Mouse (Mus musculus) CH12.LX (cell line): ENCODE data around the gene Nup133.

ENCODE experiments used
- CHD2 ChIP-seq: IDR thresholded peaks from 2 replicates; pipeline ENCODE4 v1.6.1; 2011; ENCODE audit warnings: low read length, improper control_type of control experiment
- CTCF ChIP-seq, 2 experiments: IDR thresholded peaks in 1 of 2; conservative IDR thresholded peaks in 1 of 2; 2 replicates each; pipeline ENCODE4 v1.5.1; 2011 to 2012; ENCODE audit warnings: low read depth in 2 of 2, low read length in 2 of 2, improper control_type of control experiment in 1 of 2, inconsistent platforms in 1 of 2, mild to moderate bottlenecking in 1 of 2, moderate library complexity in 1 of 2
- POLR2A ChIP-seq: IDR thresholded peaks from 2 replicates; pipeline ENCODE4 v1.6.1; 2011; ENCODE audit warnings: low read depth, mild to moderate bottlenecking, improper control_type of control experiment, low read length

- no peak for TF ChIP-seq POLR2A
- TF ChIP-seq CTCF (conservative IDR thresholded peaks at IDR 0.05 in 1 of 2, IDR thresholded peaks at IDR 0.05 in 1 of 2; ENCODE audit: low read depth in 2 of 2, low read length in 2 of 2) = no peak
- TF ChIP-seq CHD2 = no peak
These were observed 83.3 kb downstream of the Nup133 start for GRCm38 (mm10) chr8:123865786-123866185.
